Mouse (Mus musculus): ENCODE measurements at regions not wholly inside any gene's neighbourhood (a gene's known extent, or its start where the extent isn't known, plus 50 kb on each side); places are given as distances from the start of the nearest gene placed in this dataset.

GRCm38 (mm10) chr5:126274316-126274715 lies 742.7 kb downstream of the Tmem132b start:
- H3K4me2 ChIP-seq, result no peak overlapping the region
- WGBS, result 80% methylated on average over 8 of the region's 8 CpGs
- ATAC-seq (ENCODE audit: low FRiP score), result no peak
- no peaks in the 10 kb centered on the region for H3K9me3 ChIP-seq
- H3K36me3 ChIP-seq, result no peaks in the 10 kb centered on the region
- H3K4me3 ChIP-seq, result no peak overlapping the region
- no peak overlapping the region for H3K9ac ChIP-seq
- H3K27ac ChIP-seq, result no peak overlapping the region
- H3K4me1 ChIP-seq (replicated peaks), result no peaks in the 10 kb centered on the region
- H3K27me3 ChIP-seq, result no peaks in the 10 kb centered on the region

- Histone ChIP-seq H3K4me3 (no peak overlapping the region), H3K27me3 (no peaks in the 10 kb centered on the region), H3K27ac (no peak overlapping the region), H3K9me3 (no peaks in the 10 kb centered on the region), H3K4me2 (no peak overlapping the region), H3K36me3 (no peaks in the 10 kb centered on the region), H3K4me1 (replicated peaks) (peaks cover 8% of the 10 kb centered on the region), H3K9ac (no peak overlapping the region)
- no peak for ATAC-seq (ENCODE audit: low FRiP score)
- 21% methylated on average over 10 of the region's 10 CpGs for WGBS
These were observed 749.6 kb downstream of the Tmem132b start for GRCm38 (mm10) chr5:126281057-126281728.

GRCm38 (mm10) chr5:126281782-126282181 lies 750.2 kb downstream of the Tmem132b start:
- no peak overlapping the region for H3K27ac ChIP-seq
- H3K4me1 ChIP-seq (replicated peaks), result peaks cover 8% of the 10 kb centered on the region
- H3K4me3 ChIP-seq, result no peak overlapping the region
- 8% methylated on average over 7 of the region's 7 CpGs for WGBS
- no peak overlapping the region for H3K4me2 ChIP-seq
- H3K36me3 ChIP-seq, result no peaks in the 10 kb centered on the region
- no peak for ATAC-seq (ENCODE audit: low FRiP score)
- no peak overlapping the region for H3K9ac ChIP-seq
- H3K27me3 ChIP-seq, result no peaks in the 10 kb centered on the region
- no peaks in the 10 kb centered on the region for H3K9me3 ChIP-seq

- Histone ChIP-seq H3K4me1 (replicated peaks) (no peaks in the 10 kb centered on the region), H3K4me3 (no peak overlapping the region), H3K36me3 (no peaks in the 10 kb centered on the region), H3K4me2 (no peak overlapping the region), H3K27ac (no peak overlapping the region), H3K9me3 (0 out of 2 replicates have a peak, but pooled peaks cover 3% of the 10 kb centered on the region), H3K9ac (no peak overlapping the region), H3K27me3 (no peaks in the 10 kb centered on the region)
- no peak for ATAC-seq (ENCODE audit: low FRiP score)
- WGBS, result 80% methylated on average over 6 of the region's 6 CpGs
These were observed 793.3 kb downstream of the Tmem132b start for GRCm38 (mm10) chr5:126324847-126325246.

GRCm38 (mm10) chr5:126328276-126328675 lies 796.7 kb downstream of the Tmem132b start:
- H3K27ac ChIP-seq, result no peak overlapping the region
- no peak for ATAC-seq (ENCODE audit: low FRiP score)
- H3K27me3 ChIP-seq, result no peaks in the 10 kb centered on the region
- WGBS, result 43% methylated on average over 3 of the region's 3 CpGs
- no peak overlapping the region for H3K9ac ChIP-seq
- H3K36me3 ChIP-seq, result no peaks in the 10 kb centered on the region
- H3K4me3 ChIP-seq, result no peak overlapping the region
- 0 out of 2 replicates have a peak, but pooled peaks cover 3% of the 10 kb centered on the region for H3K9me3 ChIP-seq
- H3K4me1 ChIP-seq (replicated peaks), result no peaks in the 10 kb centered on the region
- no peak overlapping the region for H3K4me2 ChIP-seq

- Histone ChIP-seq H3K9me3 (no peaks in the 10 kb centered on the region), H3K9ac (no peak overlapping the region), H3K4me1 (replicated peaks) (peaks cover 14% of the 10 kb centered on the region), H3K27me3 (no peaks in the 10 kb centered on the region), H3K36me3 (no peaks in the 10 kb centered on the region), H3K4me2 (no peak overlapping the region), H3K27ac (peak overlapping the region; percentile 61), H3K4me3 (no peak overlapping the region)
- no peak for ATAC-seq (ENCODE audit: low FRiP score)
- WGBS, result 28% methylated on average over 7 of the region's 7 CpGs
These were observed 803.5 kb downstream of the Tmem132b start for GRCm38 (mm10) chr5:126335091-126335490.

- H3K4me3 ChIP-seq, result no peak overlapping the region
- peak overlapping the region; percentile 30 for H3K27ac ChIP-seq
- no peaks in the 10 kb centered on the region for H3K27me3 ChIP-seq
- peaks cover 14% of the 10 kb centered on the region for H3K4me1 ChIP-seq (replicated peaks)
- H3K4me2 ChIP-seq, result no peak overlapping the region
- no peaks in the 10 kb centered on the region for H3K9me3 ChIP-seq
- H3K36me3 ChIP-seq, result no peaks in the 10 kb centered on the region
- no peak for ATAC-seq (ENCODE audit: low FRiP score)
- 42% methylated on average over 6 of the region's 6 CpGs for WGBS
- no peak overlapping the region for H3K9ac ChIP-seq
These were observed 804.3 kb downstream of the Tmem132b start for GRCm38 (mm10) chr5:126335553-126336520.

GRCm38 (mm10) chr5:126337884-126338283 lies 806.3 kb downstream of the Tmem132b start:
- Histone ChIP-seq H3K4me2 (no peak overlapping the region), H3K4me3 (no peak overlapping the region), H3K27ac (no peak overlapping the region), H3K9me3 (no peaks in the 10 kb centered on the region), H3K27me3 (no peaks in the 10 kb centered on the region), H3K36me3 (no peaks in the 10 kb centered on the region), H3K4me1 (replicated peaks) (peaks cover 14% of the 10 kb centered on the region), H3K9ac (no peak overlapping the region)
- 74% methylated on average over 1 of the region's 1 CpGs for WGBS
- ATAC-seq (ENCODE audit: low FRiP score), result no peak

- no peaks in the 10 kb centered on the region for H3K36me3 ChIP-seq
- H3K27me3 ChIP-seq, result no peaks in the 10 kb centered on the region
- no peak overlapping the region for H3K4me3 ChIP-seq
- no peaks in the 10 kb centered on the region for H3K9me3 ChIP-seq
- no peaks in the 10 kb centered on the region for H3K4me1 ChIP-seq (replicated peaks)
- H3K27ac ChIP-seq, result no peak overlapping the region
- no peak for ATAC-seq (ENCODE audit: low FRiP score)
- no peak overlapping the region for H3K4me2 ChIP-seq
- H3K9ac ChIP-seq, result no peak overlapping the region
- 67% methylated on average over 9 of the region's 9 CpGs for WGBS
These were observed 812.0 kb downstream of the Tmem132b start for GRCm38 (mm10) chr5:126343570-126343969.

GRCm38 (mm10) chr5:126350936-126351335 lies 819.4 kb downstream of the Tmem132b start:
- 98% methylated on average over 2 of the region's 2 CpGs for WGBS
- no peak overlapping the region for H3K27ac ChIP-seq
- ATAC-seq (ENCODE audit: low FRiP score), result no peak
- no peak overlapping the region for H3K4me3 ChIP-seq
- H3K36me3 ChIP-seq, result no peaks in the 10 kb centered on the region
- no peak overlapping the region for H3K4me2 ChIP-seq
- no peak overlapping the region for H3K9ac ChIP-seq
- H3K4me1 ChIP-seq (replicated peaks), result no peaks in the 10 kb centered on the region
- no peaks in the 10 kb centered on the region for H3K9me3 ChIP-seq
- H3K27me3 ChIP-seq, result no peaks in the 10 kb centered on the region

- no peaks in the 10 kb centered on the region for H3K4me1 ChIP-seq (replicated peaks)
- H3K4me2 ChIP-seq, result no peak overlapping the region
- H3K27me3 ChIP-seq, result no peaks in the 10 kb centered on the region
- no peaks in the 10 kb centered on the region for H3K9me3 ChIP-seq
- H3K9ac ChIP-seq, result no peak overlapping the region
- no peaks in the 10 kb centered on the region for H3K36me3 ChIP-seq
- no peak overlapping the region for H3K4me3 ChIP-seq
- no peak for ATAC-seq (ENCODE audit: low FRiP score)
- H3K27ac ChIP-seq, result no peak overlapping the region
- 89% methylated on average over 2 of the region's 2 CpGs for WGBS
These were observed 837.9 kb downstream of the Tmem132b start for GRCm38 (mm10) chr5:126369436-126369835.

- ATAC-seq (ENCODE audit: low FRiP score), result no peak
- Histone ChIP-seq H3K4me2 (no peak overlapping the region), H3K4me3 (no peak overlapping the region), H3K27me3 (no peaks in the 10 kb centered on the region), H3K9me3 (no peaks in the 10 kb centered on the region), H3K9ac (no peak overlapping the region), H3K36me3 (no peaks in the 10 kb centered on the region), H3K4me1 (replicated peaks) (no peaks in the 10 kb centered on the region), H3K27ac (no peak overlapping the region)
- 65% methylated on average over 1 of the region's 1 CpGs for WGBS
These were observed 849.3 kb upstream of the Tmem132c start for GRCm38 (mm10) chr5:126392306-126392705.
